Mouse (Mus musculus): ENCODE measurements at regions not wholly inside any gene's neighbourhood (a gene's known extent, or its start where the extent isn't known, plus 50 kb on each side); places are given as distances from the start of the nearest gene placed in this dataset.

DNA sequence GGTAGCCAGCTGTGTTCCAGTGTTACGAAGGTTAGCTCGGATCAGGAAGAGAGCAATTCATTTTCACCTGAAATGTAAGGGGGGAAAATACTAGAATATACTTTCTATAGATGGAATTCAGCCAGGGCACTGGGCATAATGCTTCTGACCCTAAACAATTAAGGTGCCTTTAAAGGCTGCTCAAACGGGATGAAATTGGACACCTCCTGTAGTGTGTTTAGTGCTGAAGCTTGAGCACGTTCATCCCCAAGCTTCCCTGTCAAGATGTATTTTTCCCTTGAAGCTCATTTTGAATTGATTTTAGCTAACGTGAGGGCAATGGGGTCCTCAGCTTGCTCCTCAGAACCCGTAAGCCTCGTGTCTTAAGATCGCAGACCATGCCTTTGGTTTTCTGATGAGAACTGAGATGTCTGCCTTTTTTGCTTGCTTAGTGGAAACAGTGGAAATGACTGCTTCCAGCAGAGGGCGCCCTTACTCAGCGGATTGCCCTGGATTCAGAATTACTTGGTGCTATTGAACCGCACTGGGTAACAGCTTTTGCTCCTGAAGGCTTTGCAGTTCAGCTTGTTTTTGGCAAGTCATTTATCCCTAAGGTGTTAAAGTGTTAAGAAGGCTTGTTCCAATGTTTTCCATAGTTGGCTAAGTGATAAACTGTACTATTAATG, 74.6 kb upstream of the Fermt1 start:
- H3K4me3 ChIP-seq (replicated peaks), result no peak overlapping the region
- H3K4me1 ChIP-seq (ENCODE audit: control insufficient read depth), result no peaks in the 10 kb centered on the region
- H3K9me3 ChIP-seq (ENCODE audit: control insufficient read depth, low read length), result no peaks in the 10 kb centered on the region
- H3K27me3 ChIP-seq (ENCODE audit: control insufficient read depth), result no peaks in the 10 kb centered on the region
- H3K36me3 ChIP-seq (ENCODE audit: control insufficient read depth), result no peaks in the 10 kb centered on the region
- TF ChIP-seq GATA1 (IDR thresholded peaks at IDR 0.05; ENCODE audit: low read length) (no peak), TAL1 (IDR thresholded peaks at IDR 0.05; ENCODE audit: low read length) (no peak)

DNA sequence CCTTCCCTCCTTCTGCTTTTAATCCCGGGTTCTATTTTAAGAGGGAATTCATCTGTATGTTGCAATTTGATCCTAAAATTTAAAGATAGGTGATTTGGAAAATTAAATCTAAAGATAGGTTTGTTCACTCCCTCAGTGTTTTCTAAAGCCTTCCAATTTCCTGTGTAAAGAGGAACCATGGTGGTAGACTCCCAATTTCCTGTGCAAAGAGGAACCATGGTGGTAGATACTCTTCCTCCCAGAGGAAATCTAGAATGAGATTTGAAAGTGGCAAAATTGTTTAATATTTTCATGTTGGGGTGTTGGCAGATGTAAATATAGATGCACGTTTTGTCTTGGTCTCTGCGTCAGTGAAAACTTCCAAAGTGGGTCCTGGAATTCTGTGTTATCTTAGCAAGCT, 75.5 kb upstream of the Fermt1 start:
- H3K27me3 ChIP-seq (ENCODE audit: control insufficient read depth), result no peaks in the 10 kb centered on the region
- no peaks in the 10 kb centered on the region for H3K36me3 ChIP-seq (ENCODE audit: control insufficient read depth)
- H3K9me3 ChIP-seq (ENCODE audit: control insufficient read depth, low read length), result no peaks in the 10 kb centered on the region
- TF ChIP-seq TAL1 (IDR thresholded peaks at IDR 0.05; ENCODE audit: low read length) (no peak), GATA1 (IDR thresholded peaks at IDR 0.05; ENCODE audit: low read length) (no peak)
- H3K4me3 ChIP-seq (replicated peaks), result no peak overlapping the region
- H3K4me1 ChIP-seq (ENCODE audit: control insufficient read depth), result no peaks in the 10 kb centered on the region

DNA sequence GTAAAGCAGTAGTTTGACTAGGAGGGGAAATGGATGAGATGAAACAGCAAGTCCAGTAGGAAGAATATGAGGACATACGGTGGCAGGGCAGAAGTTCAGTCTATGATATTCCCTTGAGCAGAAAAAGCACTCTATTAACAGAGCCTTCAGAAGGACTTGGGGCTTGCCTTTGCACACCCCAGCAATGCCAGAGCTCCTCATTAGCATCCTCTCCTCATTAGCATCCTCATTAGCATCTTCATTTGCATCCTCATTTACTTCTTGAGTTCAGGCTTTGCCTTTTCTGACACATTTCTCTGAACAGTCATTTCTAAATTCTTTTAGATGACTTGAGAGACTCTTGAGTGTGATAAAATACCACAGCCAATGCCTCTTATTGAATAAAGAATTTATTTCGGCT, 81.3 kb upstream of the Fermt1 start:
- no peaks in the 10 kb centered on the region for H3K4me1 ChIP-seq (ENCODE audit: control insufficient read depth)
- TF ChIP-seq TAL1 (IDR thresholded peaks at IDR 0.05; ENCODE audit: low read length) (no peak), GATA1 (IDR thresholded peaks at IDR 0.05; ENCODE audit: low read length) (no peak)
- H3K4me3 ChIP-seq (replicated peaks), result no peak overlapping the region
- H3K9me3 ChIP-seq (ENCODE audit: control insufficient read depth, low read length), result no peaks in the 10 kb centered on the region; the same call in 1 of the 2 replicates
- no peaks in the 10 kb centered on the region for H3K27me3 ChIP-seq (ENCODE audit: control insufficient read depth)
- no peaks in the 10 kb centered on the region for H3K36me3 ChIP-seq (ENCODE audit: control insufficient read depth)

DNA sequence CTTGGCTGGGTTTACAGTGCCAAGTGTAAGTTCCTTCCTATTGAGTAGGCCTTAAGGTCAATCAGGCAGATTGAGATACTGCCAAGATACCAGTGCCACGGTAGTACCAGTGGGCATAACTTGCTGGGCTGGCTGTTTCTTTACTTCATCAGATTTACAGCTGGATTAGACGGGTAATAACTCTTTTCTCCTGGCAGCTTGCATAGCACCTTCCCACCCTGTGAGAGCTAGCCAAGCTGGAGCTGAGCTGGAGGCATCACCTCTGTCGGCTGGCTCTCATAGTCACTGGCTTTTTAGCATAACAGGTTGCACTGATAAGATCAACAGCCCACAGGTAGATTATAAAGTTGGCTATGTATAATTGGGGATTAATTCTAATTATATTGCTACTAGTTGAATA, 89.7 kb upstream of the Fermt1 start:
- Histone ChIP-seq H3K9me3 (ENCODE audit: control insufficient read depth, low read length) (0 out of 2 replicates have a peak, but pooled peaks cover 2% of the 10 kb centered on the region), H3K4me1 (ENCODE audit: control insufficient read depth) (no peaks in the 10 kb centered on the region), H3K36me3 (ENCODE audit: control insufficient read depth) (no peaks in the 10 kb centered on the region)

DNA sequence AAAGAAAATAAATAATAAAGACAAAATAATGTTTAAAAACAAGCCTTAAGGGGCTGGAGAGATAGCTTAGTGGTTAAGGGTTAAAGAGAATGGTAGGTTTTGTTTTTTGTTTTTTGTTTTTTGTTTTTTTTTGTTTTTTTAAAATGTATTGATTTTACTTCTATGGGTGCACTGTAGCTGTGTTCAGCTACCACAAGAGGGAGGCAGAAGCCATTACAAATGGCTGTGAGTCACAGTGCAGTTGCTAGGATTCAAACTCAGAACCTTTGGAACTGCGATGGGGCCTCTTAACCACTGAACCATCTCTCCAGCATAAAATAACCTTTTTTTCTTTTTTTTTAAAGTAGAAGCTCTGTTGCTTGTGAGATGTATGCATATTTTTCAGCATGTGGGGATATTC, 95.0 kb upstream of the Fermt1 start:
- no peak overlapping the region for H3K4me3 ChIP-seq (replicated peaks)

More for the DNA sequence above, 89.7 kb upstream of the Fermt1 start:
- no peaks in the 10 kb centered on the region for H3K27me3 ChIP-seq (ENCODE audit: control insufficient read depth)
- TF ChIP-seq TAL1 (IDR thresholded peaks at IDR 0.05; ENCODE audit: low read length) (no peak), GATA1 (IDR thresholded peaks at IDR 0.05; ENCODE audit: low read length) (no peak)
- no peak overlapping the region for H3K4me3 ChIP-seq (replicated peaks)

DNA sequence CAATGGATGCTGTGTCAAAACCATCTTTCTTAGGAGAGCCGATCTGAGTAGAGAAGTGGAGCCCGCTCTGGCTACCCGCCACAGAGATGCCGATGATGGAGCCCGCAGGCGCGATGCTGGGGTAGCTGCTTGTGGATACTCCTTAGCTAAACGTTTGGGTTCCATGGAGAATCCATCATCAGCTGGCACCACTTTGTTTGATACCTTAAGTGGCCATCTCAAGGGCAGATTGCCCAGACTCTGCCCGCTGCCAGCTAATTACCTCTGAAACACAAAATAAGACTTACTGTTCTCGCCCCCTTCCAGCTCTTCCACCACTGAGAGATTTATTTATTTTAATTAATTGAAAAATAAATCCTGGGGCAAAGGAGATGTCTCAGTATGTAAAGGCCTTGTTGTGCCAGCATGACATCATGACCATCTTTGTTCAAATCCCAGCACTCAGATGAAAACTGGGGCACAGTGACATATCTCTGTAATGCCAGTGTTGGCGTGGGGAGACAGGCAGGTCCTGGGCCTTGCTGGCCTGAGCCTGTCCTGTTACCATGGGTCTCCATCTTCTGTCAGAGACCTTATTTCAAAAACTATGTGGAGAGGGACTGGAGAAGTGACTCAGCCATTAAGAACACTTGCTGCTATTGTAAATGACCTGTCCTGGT, 132.1 kb upstream of the Fermt1 start:
- Histone ChIP-seq H3K4me3 (replicated peaks) (no peak overlapping the region), H3K4me1 (ENCODE audit: control insufficient read depth) (no peaks in the 10 kb centered on the region), H3K27me3 (ENCODE audit: control insufficient read depth) (no peaks in the 10 kb centered on the region), H3K36me3 (ENCODE audit: control insufficient read depth) (no peaks in the 10 kb centered on the region), H3K9me3 (ENCODE audit: control insufficient read depth, low read length) (peaks cover 7% of the 10 kb centered on the region; the same call in 1 of the 2 replicates)
- no peak for TF ChIP-seq TAL1 (IDR thresholded peaks at IDR 0.05; ENCODE audit: low read length)
- TF ChIP-seq GATA1 (IDR thresholded peaks at IDR 0.05; ENCODE audit: low read length), result no peak

More for the DNA sequence above, 95.0 kb upstream of the Fermt1 start:
- no peaks in the 10 kb centered on the region for H3K36me3 ChIP-seq (ENCODE audit: control insufficient read depth)
- H3K27me3 ChIP-seq (ENCODE audit: control insufficient read depth), result no peaks in the 10 kb centered on the region
- no peaks in the 10 kb centered on the region for H3K9me3 ChIP-seq (ENCODE audit: control insufficient read depth, low read length)
- TF ChIP-seq TAL1 (IDR thresholded peaks at IDR 0.05; ENCODE audit: low read length) (no peak), GATA1 (IDR thresholded peaks at IDR 0.05; ENCODE audit: low read length) (no peak)
- no peaks in the 10 kb centered on the region for H3K4me1 ChIP-seq (ENCODE audit: control insufficient read depth)

DNA sequence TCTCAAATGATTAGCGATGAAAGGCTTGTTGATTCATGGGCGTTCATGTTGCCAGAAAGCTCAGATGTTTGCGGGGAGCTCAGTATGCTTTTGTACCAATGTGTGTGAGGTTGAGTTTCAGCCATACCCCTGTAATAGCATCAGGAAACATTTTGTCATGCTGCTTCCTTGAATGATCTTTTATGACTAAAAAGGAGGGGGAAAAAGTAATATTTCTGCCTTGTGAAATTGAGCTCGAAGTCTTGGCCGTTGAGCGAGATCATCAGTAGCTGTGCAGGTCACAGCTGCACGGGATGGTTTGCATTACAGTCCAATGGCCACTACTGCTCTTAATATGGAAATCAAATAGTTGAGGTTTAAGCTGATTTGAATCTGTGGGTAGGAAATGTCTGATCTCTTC, 145.3 kb upstream of the Fermt1 start:
- H3K4me1 ChIP-seq (ENCODE audit: control insufficient read depth), result no peaks in the 10 kb centered on the region
- H3K36me3 ChIP-seq (ENCODE audit: control insufficient read depth), result no peaks in the 10 kb centered on the region
- TF ChIP-seq GATA1 (IDR thresholded peaks at IDR 0.05; ENCODE audit: low read length), result no peak
- no peak for TF ChIP-seq TAL1 (IDR thresholded peaks at IDR 0.05; ENCODE audit: low read length)
- no peaks in the 10 kb centered on the region for H3K9me3 ChIP-seq (ENCODE audit: control insufficient read depth, low read length)
- H3K4me3 ChIP-seq (replicated peaks), result no peak overlapping the region
- H3K27me3 ChIP-seq (ENCODE audit: control insufficient read depth), result no peaks in the 10 kb centered on the region

DNA sequence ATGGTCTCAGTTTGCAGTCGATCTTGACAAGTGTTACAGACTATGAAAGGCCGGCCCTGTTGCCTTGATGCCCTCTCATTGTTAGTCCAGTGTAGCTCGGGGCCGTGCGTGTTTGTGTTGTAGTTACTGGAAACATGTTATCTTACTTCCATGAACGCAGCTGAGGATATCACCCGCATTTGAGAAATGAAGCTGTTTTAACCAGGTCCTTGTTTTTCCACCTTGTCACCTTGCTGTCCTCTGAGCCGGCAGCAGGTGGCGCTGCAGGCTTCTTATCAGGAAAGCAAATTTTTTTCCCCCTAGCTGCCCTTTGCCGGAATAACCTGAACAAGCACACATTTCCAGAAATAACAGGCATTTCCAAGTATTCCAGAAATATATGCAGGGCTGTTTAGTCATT, 167.9 kb upstream of the Fermt1 start:
- Histone ChIP-seq H3K9me3 (ENCODE audit: control insufficient read depth, low read length) (no peaks in the 10 kb centered on the region), H3K36me3 (ENCODE audit: control insufficient read depth) (no peaks in the 10 kb centered on the region), H3K4me1 (ENCODE audit: control insufficient read depth) (no peaks in the 10 kb centered on the region), H3K4me3 (replicated peaks) (no peak overlapping the region), H3K27me3 (ENCODE audit: control insufficient read depth) (no peaks in the 10 kb centered on the region)
- TF ChIP-seq GATA1 (IDR thresholded peaks at IDR 0.05; ENCODE audit: low read length), result no peak
- no peak for TF ChIP-seq TAL1 (IDR thresholded peaks at IDR 0.05; ENCODE audit: low read length)

DNA sequence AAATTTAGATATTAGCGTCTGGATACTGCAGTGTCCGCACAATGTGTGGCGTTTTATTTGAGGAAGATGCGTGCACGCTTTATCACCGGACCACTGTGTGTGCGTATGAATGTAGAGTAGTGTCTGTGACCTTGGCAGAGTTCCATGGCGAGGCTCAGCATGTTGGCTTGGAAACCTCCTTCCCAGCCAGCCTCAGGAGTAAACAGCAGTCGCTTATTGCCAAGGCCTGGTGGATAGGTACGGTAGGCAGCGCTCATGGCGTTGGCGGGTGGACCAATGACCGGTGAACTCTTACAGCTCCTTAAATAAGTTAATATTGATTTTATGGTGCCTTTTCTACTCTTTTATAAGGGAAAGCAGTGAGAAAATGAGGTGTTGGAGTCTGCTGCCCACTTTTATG, 172.9 kb upstream of the Fermt1 start:
- H3K36me3 ChIP-seq (ENCODE audit: control insufficient read depth), result no peaks in the 10 kb centered on the region
- TF ChIP-seq TAL1 (IDR thresholded peaks at IDR 0.05; ENCODE audit: low read length) (no peak), GATA1 (IDR thresholded peaks at IDR 0.05; ENCODE audit: low read length) (no peak)
- no peaks in the 10 kb centered on the region; the same call in 1 of the 2 replicates for H3K9me3 ChIP-seq (ENCODE audit: control insufficient read depth, low read length)
- H3K4me1 ChIP-seq (ENCODE audit: control insufficient read depth), result no peaks in the 10 kb centered on the region
- no peak overlapping the region for H3K4me3 ChIP-seq (replicated peaks)
- H3K27me3 ChIP-seq (ENCODE audit: control insufficient read depth), result no peaks in the 10 kb centered on the region

All from erythroblast, embryonic 14.5 days (primary cell).